Mouse (Mus musculus) kidney, adult 2 months (tissue): Measurements from ENCODE around the gene Bud23.

Source experiments
- CTCF ChIP-seq: fragments of 200-500 bp; conservative IDR thresholded peaks from 2 replicates; pipeline ENCODE4 v1.5.1; 2011; ENCODE audit warnings: low read depth, mild to moderate bottlenecking, control low read depth, low read length, moderate library complexity, mixed read lengths; ENCODE audit not compliant: insufficient read depth, insufficient read length
- POLR2A ChIP-seq: fragments of 200-500 bp; IDR thresholded peaks from one replicate; pipeline ENCODE4 v1.6.1; 2011; ENCODE audit warnings: low read depth, low read length, control low read depth

DNA sequence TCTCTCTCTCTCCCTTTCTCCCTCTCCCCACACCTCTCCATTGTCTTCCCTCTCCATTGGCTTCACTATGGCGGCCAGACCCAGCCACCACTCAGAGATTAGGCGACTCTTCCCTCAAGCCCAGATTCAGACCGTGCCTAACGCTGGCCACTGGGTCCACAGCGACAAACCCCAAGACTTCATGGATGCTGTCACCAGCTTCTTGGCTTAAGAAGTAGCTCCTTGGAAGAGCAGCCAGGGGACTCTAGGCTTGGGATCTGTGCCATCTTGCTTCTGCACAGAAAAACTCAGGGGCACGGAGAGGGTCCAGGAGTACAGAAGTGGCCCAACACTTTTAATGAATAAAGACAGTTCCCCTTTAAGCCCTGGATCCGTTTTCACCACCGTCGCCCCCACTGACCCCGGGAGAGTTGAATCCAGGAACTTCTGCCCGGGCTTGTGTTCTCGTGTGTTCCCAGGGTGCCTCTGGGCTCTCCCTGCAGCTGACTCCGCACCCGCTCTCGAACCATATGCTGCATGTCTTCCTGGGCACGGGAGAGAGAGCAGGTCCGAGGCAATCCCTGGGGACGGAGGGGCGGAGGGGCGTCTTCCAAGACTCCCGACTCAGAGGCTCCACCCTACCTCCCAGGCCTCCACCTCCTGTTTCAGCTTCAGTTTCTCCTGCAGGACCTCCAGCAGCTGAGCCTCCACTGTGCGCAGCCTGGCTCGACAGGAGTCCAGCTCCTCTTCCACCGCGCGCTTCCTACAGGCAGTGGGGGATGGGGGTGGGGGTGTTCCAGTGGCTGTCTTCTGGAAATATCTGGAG is 52.7 kb downstream of the Bud23 start:
- TF ChIP-seq POLR2A (no peak), CTCF (no peak)
